Mouse (Mus musculus): ENCODE results near the gene Unc93b1.

- TF ChIP-seq POLR2A (IDR thresholded peaks at IDR 0.05; ENCODE audit: extremely low read depth, insufficient read depth, low read length) = no peak
- TF ChIP-seq CTCF (IDR thresholded peaks at IDR 0.05; ENCODE audit: low read depth, low read length) = no peak
Measured at GRCm38 (mm10) chr19:3995505-3995904, 60.5 kb downstream of the Unc93b1 start.

All from liver, adult 2 months (tissue).